Mouse (Mus musculus) erythroblast, embryonic 14.5 days (primary cell): ENCODE results near the gene Slc25a16. TPM values are rescaled to one million over a fixed set of nuclear protein-coding genes. Genes with fewer than 3 reads are reported as not detected.

Source experiments
- H3K27me3 ChIP-seq: 2 replicates; pipeline ENCODE4 v1.6.1; 2012; ENCODE audit warnings: inconsistent platforms; ENCODE audit not compliant: control insufficient read depth
- H3K36me3 ChIP-seq: 2 replicates; pipeline ENCODE4 v1.6.1; 2012; ENCODE audit warnings: mild to moderate bottlenecking, inconsistent platforms; ENCODE audit not compliant: control insufficient read depth
- H3K4me1 ChIP-seq: 2 replicates; pipeline ENCODE4 v1.6.1; 2012; ENCODE audit warnings: inconsistent platforms; ENCODE audit not compliant: control insufficient read depth
- H3K4me3 ChIP-seq: replicated peaks from 2 replicates; pipeline ENCODE3; 2012; ENCODE audit warnings: moderate library complexity, mild to moderate bottlenecking, inconsistent platforms
- H3K9me3 ChIP-seq: 2 replicates; pipeline ENCODE4 v1.6.1; 2012; ENCODE audit warnings: low read length, inconsistent platforms, mixed read lengths; ENCODE audit not compliant: control insufficient read depth
- GATA1 ChIP-seq: IDR thresholded peaks from 2 replicates; pipeline ENCODE4 v1.6.1; 2012; ENCODE audit warnings: low read length, inconsistent platforms, mixed read lengths
- TAL1 ChIP-seq: IDR thresholded peaks from 3 replicates; pipeline ENCODE4 v1.6.1; 2012; ENCODE audit warnings: low read length, inconsistent platforms, mixed read lengths
- polyA plus RNA-seq: library from polyadenylated mRNA; stranded (reverse); fragments of >175 nt; gene quantifications from 2 replicates; pipeline ENCODE4 v1.2.3, GENCODE M21; 2012

Gene Slc25a16
- polyA plus RNA-seq, 1 experiment: 0.58 TPM

DNA sequence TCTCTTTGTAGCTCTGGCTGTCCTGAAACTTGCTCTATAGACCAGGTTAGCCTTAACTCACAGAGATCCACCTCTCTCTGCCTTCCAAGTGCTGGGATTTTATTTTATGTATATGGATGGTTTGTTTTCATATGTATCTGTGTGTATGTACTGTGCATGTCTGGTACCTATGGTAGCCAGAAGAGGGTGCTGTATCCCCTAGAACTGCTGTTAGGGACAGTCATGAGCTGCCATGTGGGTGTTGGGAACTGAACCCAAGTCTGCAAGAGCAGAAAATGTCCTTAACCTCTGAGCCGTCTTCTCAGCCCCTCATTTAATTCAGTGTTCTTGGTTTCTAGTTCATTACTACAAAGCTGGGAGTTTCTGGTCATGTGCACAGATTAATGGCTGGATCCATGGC is 11.9 kb downstream of the Slc25a16 start:
- no peaks in the 10 kb centered on the region for H3K4me1 ChIP-seq
- H3K27me3 ChIP-seq: no peaks in the 10 kb centered on the region
- peaks cover 68% of the 10 kb centered on the region for H3K36me3 ChIP-seq
- no peak overlapping the region for H3K4me3 ChIP-seq
- TF ChIP-seq GATA1: no peak
- no peak for TF ChIP-seq TAL1
- H3K9me3 ChIP-seq: no peaks in the 10 kb centered on the region

DNA sequence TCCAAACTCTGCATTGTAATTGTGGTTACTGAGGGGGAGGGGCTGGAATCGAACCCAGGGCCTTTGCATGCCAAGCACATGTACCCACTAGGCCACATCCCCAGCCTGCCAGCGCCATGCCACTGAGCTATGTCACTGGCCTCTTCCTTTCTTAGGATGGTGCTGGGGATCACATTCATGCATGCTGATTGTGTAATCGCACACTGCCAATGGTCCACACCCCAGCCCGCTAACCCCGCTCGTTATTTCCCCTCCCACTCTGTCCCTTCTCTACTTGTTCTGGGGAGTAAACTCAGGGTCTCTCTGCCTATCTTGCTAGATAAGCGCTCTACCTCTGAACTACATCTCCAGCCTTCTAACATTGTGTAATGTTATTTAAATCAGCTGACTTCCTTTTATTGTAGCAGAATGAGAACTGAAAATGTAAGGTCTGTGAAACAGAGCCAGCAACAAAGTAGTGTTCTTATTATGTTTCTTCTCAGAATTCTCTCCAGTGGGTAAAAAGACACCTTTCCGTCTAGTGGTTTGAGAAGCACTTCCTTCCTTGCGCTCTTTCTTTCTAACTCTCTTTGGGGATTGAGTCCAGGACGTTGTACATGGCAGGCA is 24.6 kb downstream of the Slc25a16 start:
- H3K36me3 ChIP-seq: peaks cover 65% of the 10 kb centered on the region

DNA sequence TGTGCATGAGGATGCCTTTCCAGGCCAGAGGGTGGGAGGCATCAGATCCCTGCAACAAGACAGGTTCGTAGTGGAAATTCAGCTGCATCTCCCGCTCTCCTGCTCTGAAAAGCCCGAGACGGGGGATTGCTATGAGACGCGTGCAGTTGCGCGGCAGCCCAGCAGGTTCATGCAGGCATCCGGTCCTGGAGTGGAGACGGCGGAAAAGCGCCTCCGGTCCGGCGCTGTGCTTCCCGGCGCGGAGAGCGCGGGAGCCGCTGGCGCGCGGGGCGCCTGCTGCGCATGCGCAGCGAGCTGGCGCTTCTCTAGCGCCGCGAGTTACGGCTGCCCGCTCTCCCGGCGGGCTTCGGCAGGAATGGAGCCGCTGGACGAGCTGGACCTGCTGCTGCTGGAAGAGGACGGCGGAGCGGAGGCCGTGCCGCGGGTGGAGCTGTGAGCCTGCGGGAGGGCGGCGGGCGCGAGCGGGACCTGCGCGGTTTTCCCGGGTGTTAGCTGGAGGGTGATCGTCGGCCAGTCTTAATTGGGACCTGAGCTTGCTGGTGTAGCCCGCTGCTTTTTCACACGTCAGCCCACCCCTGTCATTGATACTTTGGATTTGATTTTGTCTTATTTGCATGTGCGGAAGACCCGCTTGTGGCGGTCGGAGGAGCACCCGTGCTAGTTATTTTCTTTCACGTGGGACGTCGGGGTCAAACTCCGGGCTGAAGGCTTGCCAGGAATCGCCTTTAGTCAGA is 26.5 kb downstream of the Slc25a16 start, which contains the start of gene Dna2:
Gene Dna2, plus strand, starts transcription at position 289 of the 734 bp plus-strand sequence.
- no peaks in the 10 kb centered on the region; the same call in 1 of the 2 replicates for H3K9me3 ChIP-seq
- peaks cover 67% of the 10 kb centered on the region for H3K36me3 ChIP-seq

More for the DNA sequence above, 24.6 kb downstream of the Slc25a16 start:
- Histone ChIP-seq H3K9me3 (no peaks in the 10 kb centered on the region; the same call in 1 of the 2 replicates), H3K4me3 (peak overlapping the region; percentile 35), H3K27me3 (no peaks in the 10 kb centered on the region), H3K4me1 (peaks cover 52% of the 10 kb centered on the region)
- TF ChIP-seq GATA1 (no peak), TAL1 (no peak)

DNA sequence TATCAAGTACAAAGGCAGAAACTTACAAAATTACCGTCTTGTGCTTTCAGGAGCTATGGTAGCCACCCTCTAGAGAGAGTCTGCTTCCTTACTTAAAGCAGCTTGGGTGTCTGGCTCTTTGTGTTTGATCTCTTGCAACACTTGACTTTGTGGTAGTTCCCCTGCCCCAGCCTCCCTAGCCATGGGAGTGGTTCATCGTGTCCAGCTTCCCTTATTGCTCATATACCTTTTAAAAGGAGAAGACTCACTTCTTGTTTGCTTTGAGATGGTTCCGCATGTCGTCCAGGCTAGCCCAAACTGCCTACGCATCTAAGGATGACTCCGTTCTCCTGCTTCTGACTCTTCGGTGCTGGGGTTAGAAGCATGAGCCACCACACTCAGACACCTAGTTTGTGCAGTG is 28.1 kb downstream of the Slc25a16 start:
- peaks cover 66% of the 10 kb centered on the region for H3K36me3 ChIP-seq
- no peak for TF ChIP-seq GATA1
- TF ChIP-seq TAL1: no peak
- peak overlapping the region; percentile 77 for H3K4me3 ChIP-seq
- peaks cover 51% of the 10 kb centered on the region for H3K4me1 ChIP-seq
- no peaks in the 10 kb centered on the region; the same call in 1 of the 2 replicates for H3K9me3 ChIP-seq
- H3K27me3 ChIP-seq: no peaks in the 10 kb centered on the region

More for the DNA sequence above, 26.5 kb downstream of the Slc25a16 start, which contains the start of gene Dna2:
- H3K4me1 ChIP-seq: peaks cover 55% of the 10 kb centered on the region
- H3K4me3 ChIP-seq: peak within 1 kb of the TSS; percentile 77
- H3K27me3 ChIP-seq: no peaks in the 10 kb centered on the region
- TF ChIP-seq TAL1 (no peak), GATA1 (no peak)

DNA sequence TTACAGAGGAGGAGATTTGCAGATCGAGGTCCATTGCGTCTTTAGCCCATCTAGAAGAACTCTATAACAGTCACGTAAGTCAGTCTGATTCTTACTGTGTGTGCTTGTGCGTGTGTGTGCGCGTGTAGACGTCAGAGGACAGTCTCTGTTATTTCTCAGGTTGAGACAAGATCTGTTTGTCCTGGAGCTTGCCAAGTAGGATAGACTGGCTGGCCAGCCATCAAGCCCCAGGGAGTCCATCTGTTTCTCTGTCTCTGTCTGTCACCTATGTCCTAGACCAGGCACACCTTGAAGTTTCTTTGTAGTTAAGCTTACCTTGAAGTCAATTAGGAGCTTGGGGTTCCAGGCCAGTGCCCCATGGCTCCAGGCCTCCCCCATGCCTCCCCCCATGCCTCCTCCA is 43.5 kb downstream of the Slc25a16 start:
- Histone ChIP-seq H3K36me3 (peaks cover 96% of the 10 kb centered on the region), H3K4me1 (no peaks in the 10 kb centered on the region), H3K27me3 (no peaks in the 10 kb centered on the region), H3K9me3 (no peaks in the 10 kb centered on the region), H3K4me3 (no peak overlapping the region)
- TF ChIP-seq GATA1: no peak
- TF ChIP-seq TAL1: no peak

DNA sequence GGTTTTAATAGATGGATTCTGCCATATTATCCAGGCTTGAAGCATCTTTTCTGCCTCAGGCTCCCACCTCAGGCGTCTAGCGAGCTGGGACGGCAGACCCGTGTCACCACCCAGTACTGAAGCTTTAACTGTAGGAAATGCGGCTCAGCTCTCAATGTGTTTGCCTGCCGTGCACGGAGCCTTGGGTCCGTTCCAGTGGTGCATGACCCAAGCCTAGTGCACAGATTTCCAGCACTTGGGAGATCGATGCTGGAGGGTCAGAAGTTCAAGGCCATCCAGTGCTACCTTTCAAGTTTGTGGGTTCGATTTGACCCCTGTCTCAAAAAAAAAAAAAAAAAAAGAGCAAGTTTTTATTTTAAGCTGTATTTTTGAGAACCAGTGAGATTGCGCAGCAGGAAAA is 45.4 kb downstream of the Slc25a16 start:
- Histone ChIP-seq H3K36me3 (peaks cover 96% of the 10 kb centered on the region), H3K4me1 (no peaks in the 10 kb centered on the region), H3K9me3 (no peaks in the 10 kb centered on the region), H3K4me3 (no peak overlapping the region), H3K27me3 (no peaks in the 10 kb centered on the region)
- TF ChIP-seq TAL1 (no peak), GATA1 (no peak)

DNA sequence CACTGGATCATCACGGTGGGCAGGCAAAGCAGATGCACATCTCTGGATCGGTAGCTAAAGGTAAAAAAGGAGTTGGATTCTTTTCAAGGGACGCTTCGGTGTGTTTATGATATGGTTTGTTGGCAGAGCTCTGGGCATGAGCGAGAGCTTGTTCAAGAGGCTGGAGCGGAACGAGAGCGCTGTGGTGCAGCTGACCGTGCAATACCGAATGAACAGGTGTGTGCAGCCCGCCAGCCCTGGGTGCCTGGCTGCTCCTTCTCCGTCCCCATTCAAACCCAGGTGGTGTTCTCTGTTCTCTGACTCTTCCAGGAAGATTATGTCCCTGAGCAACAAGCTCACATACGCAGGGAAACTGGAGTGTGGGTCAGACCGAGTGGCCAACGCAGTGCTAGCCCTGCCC is 45.9 kb downstream of the Slc25a16 start:
- H3K36me3 ChIP-seq: peaks cover 96% of the 10 kb centered on the region

DNA sequence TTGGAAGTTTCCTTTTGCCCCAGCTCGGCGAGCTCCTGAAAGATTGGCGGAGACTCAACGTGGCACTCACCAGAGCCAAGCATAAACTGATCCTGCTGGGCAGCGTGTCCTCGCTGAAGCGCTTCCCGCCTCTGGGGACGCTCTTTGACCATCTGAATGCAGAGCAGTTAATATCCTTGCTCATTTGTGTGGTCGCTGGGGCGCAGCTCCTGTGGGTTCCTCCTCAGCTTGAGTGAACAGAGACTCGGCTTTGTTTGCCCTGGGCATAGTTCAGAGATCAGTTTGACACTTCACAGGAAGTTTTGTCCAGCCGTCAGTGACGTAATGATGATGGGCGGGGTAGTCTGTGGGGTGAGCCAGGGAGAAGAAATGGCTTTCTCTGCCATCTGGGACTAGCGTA is 51.4 kb downstream of the Slc25a16 start:
- Histone ChIP-seq H3K36me3 (peaks cover 91% of the 10 kb centered on the region), H3K9me3 (no peaks in the 10 kb centered on the region), H3K4me1 (no peaks in the 10 kb centered on the region), H3K4me3 (no peak overlapping the region), H3K27me3 (no peaks in the 10 kb centered on the region)
- no peak for TF ChIP-seq GATA1
- no peak for TF ChIP-seq TAL1

More for the DNA sequence above, 45.9 kb downstream of the Slc25a16 start:
- Histone ChIP-seq H3K27me3 (no peaks in the 10 kb centered on the region), H3K4me3 (no peak overlapping the region), H3K4me1 (no peaks in the 10 kb centered on the region), H3K9me3 (no peaks in the 10 kb centered on the region)
- TF ChIP-seq TAL1 (no peak), GATA1 (no peak)

DNA sequence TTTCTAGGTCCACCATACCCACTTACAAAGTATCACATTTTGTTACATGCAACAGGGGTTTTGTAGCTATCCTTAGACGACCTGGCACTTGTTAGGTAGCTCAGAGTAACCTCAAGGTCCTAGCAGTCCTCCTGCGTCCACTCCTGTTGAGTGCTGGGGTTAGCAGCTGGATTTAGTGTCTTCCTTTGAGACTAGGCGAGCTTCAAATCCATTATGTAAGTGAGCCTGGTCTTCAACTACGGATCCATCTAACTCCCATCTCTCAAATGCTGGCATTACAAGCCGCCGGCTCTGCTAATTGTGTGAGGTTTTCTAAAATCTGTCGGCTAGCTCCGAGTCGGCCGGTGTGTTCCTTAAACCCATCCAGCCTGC is 59.2 kb downstream of the Slc25a16 start:
- H3K4me3 ChIP-seq: peak overlapping the region; percentile 84
- TF ChIP-seq GATA1 (no peak), TAL1 (no peak)
- H3K4me1 ChIP-seq: peaks cover 15% of the 10 kb centered on the region
- H3K36me3 ChIP-seq: peaks cover 16% of the 10 kb centered on the region
- H3K27me3 ChIP-seq: peaks cover 9% of the 10 kb centered on the region
- no peaks in the 10 kb centered on the region for H3K9me3 ChIP-seq
